Mouse (Mus musculus): ENCODE measurements around the gene Ttc8. TPM values are rescaled to one million over a fixed set of nuclear protein-coding genes. Genes with fewer than 3 reads are reported as not detected.

Ttc8 gene
- 40.0 and 42.7 TPM in 2 replicates for polyA plus RNA-seq (2016; fragmentation: Nextera tagmentation; extraction: Ambion mirVana)

DNA sequence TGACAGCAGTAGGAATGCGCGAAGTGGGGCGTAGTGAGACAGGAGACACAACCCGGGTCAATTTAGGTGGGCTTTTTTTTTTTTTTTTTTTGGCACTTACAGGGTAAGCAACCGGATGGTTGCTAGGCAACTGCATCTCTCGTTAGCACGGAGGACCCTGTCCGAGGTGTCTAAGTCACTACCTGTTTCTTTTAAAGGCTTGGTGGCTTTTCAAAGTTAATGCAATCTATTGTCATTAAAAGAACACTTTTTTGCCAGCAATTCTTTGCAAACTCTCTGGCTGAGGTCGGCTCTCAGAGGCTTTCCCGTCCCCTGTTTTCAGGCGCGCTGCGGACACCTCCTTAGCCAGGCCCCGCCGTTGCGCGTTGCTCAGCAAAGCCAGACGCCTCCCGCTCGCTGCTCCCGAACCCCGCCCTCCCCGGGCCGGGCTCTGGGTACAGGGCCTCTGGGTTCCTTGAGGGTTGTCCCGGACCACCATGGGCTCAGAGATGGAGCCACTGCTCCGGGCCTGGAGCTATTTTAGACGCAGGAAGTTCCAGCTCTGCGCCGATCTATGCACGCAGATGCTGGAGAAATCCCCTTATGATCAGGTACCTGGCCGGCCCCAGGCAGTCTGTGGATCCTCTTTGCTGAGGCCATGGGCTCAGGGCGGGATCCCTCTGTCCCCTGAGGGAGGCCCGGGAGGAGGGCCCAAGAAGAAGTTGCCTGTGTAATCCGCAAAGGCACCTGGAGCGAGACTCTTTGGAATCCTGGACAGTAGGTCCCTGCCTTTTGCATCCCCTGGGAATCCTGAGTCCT, at the start of gene Ttc8:
Ttc8 (plus strand) TSS at position 381 of the 798 bp plus-strand sequence.
- Histone ChIP-seq H3K27ac (peak within 1 kb of the TSS; percentile 91), H3K9me3 (no peaks in the 10 kb centered on the region), H3K4me1 (peaks cover 42% of the 10 kb centered on the region), H3K36me3 (replicated peaks) (no peaks in the 10 kb centered on the region), H3K4me3 (peak within 1 kb of the TSS; percentile 62), H3K27me3 (ENCODE audit: poor library complexity, severe bottlenecking) (no peaks in the 10 kb centered on the region)
- WGBS, result under 1% methylated on average over 35 of the region's 35 CpGs
- peak; percentile 92 for DNase-seq (ENCODE audit: extremely low spot score, low spot score)

- H3K9me3 ChIP-seq, result no peaks in the 10 kb centered on the region
- H3K36me3 ChIP-seq (replicated peaks), result peaks cover 47% of the 10 kb centered on the region
- H3K4me1 ChIP-seq, result no peaks in the 10 kb centered on the region
- 97% methylated on average over 10 of the region's 10 CpGs for WGBS
- H3K27ac ChIP-seq, result no peak overlapping the region
- no peak for DNase-seq (ENCODE audit: extremely low spot score, low spot score)
- H3K4me3 ChIP-seq, result no peak overlapping the region
- no peaks in the 10 kb centered on the region for H3K27me3 ChIP-seq (ENCODE audit: poor library complexity, severe bottlenecking)
These were observed 47.5 kb upstream of the Ttc8 start for GRCm38 (mm10) chr12:98872836-98873235.

DNA sequence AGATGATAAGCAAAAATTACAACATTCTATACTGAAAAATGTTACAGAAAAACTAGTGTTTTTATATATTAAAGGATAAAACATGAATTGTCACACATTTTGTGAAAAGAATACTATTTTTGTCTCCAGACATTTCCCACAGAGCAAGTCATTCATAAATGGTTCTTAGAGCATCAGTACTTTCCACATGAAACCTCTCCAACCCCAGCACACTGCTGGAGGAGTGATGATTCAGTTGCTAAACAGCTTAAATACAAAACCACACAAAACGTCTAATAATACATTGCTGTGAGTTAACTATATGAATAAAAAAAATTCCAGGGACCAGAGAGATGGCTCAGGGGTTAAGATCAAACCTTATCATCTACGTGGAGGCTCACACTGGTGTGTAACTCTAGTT, 45.2 kb upstream of the Ttc8 start:
- no peak for DNase-seq (ENCODE audit: extremely low spot score, low spot score)
- H3K9me3 ChIP-seq, result no peaks in the 10 kb centered on the region
- peaks cover 30% of the 10 kb centered on the region for H3K36me3 ChIP-seq (replicated peaks)
- 77% methylated on average over 2 of the region's 2 CpGs for WGBS
- H3K27ac ChIP-seq, result no peak overlapping the region
- no peaks in the 10 kb centered on the region for H3K27me3 ChIP-seq (ENCODE audit: poor library complexity, severe bottlenecking)
- H3K4me3 ChIP-seq, result no peak overlapping the region
- peaks cover 6% of the 10 kb centered on the region; the same call in 1 of the 2 replicates for H3K4me1 ChIP-seq

DNA sequence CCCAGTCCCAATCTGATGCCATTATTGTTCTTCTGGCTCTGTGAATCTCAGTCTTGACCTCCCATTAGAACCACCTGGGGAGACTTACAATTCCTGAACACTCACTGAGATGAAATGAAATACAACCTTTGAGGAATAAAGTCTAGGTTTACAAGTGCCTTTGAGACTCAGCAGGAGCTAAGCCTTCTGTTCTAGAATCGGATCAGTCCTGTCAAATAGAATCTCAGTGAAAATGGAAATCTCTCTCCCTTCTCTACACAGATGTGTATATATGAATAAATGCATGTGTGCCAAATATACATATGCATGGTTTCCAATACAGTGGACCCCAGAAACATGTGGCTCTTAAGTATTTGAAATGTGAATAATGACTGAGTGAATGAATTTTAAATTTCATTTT, 41.7 kb upstream of the Ttc8 start:
- peaks cover 17% of the 10 kb centered on the region for H3K36me3 ChIP-seq (replicated peaks)
- H3K9me3 ChIP-seq, result no peaks in the 10 kb centered on the region
- H3K27me3 ChIP-seq (ENCODE audit: poor library complexity, severe bottlenecking), result no peaks in the 10 kb centered on the region
- DNase-seq (ENCODE audit: extremely low spot score, low spot score), result no peak
- H3K4me1 ChIP-seq, result peaks cover 6% of the 10 kb centered on the region; the same call in 1 of the 2 replicates
- 45% methylated on average over 1 of the region's 1 CpGs for WGBS
- H3K4me3 ChIP-seq, result no peak overlapping the region
- no peak overlapping the region for H3K27ac ChIP-seq

GRCm38 (mm10) chr12:98881796-98882195, 38.6 kb upstream of the Ttc8 start:
- WGBS, result 88% methylated on average over 5 of the region's 5 CpGs
- no peak for DNase-seq (ENCODE audit: extremely low spot score, low spot score)
- Histone ChIP-seq H3K9me3 (no peaks in the 10 kb centered on the region), H3K27ac (no peak overlapping the region), H3K36me3 (replicated peaks) (peaks cover 15% of the 10 kb centered on the region), H3K4me1 (peaks cover 6% of the 10 kb centered on the region; the same call in 1 of the 2 replicates), H3K27me3 (ENCODE audit: poor library complexity, severe bottlenecking) (no peaks in the 10 kb centered on the region), H3K4me3 (no peak overlapping the region)

GRCm38 (mm10) chr12:98884515-98884914, 35.9 kb upstream of the Ttc8 start:
- Histone ChIP-seq H3K27me3 (ENCODE audit: poor library complexity, severe bottlenecking) (no peaks in the 10 kb centered on the region), H3K27ac (no peak overlapping the region), H3K36me3 (replicated peaks) (peaks cover 14% of the 10 kb centered on the region), H3K4me3 (no peak overlapping the region), H3K9me3 (no peaks in the 10 kb centered on the region), H3K4me1 (no peaks in the 10 kb centered on the region)
- 11% methylated on average over 1 of the region's 1 CpGs for WGBS
- DNase-seq (ENCODE audit: extremely low spot score, low spot score), result no peak

- H3K27me3 ChIP-seq (ENCODE audit: poor library complexity, severe bottlenecking), result peaks cover 9% of the 10 kb centered on the region; the same call in 1 of the 2 replicates
- H3K9me3 ChIP-seq, result no peaks in the 10 kb centered on the region
- DNase-seq (ENCODE audit: extremely low spot score, low spot score), result no peak
- H3K27ac ChIP-seq, result no peak overlapping the region
- H3K4me1 ChIP-seq, result peaks cover 30% of the 10 kb centered on the region
- H3K36me3 ChIP-seq (replicated peaks), result peaks cover 6% of the 10 kb centered on the region
- WGBS, result 64% methylated on average over 1 of the region's 1 CpGs
- no peak overlapping the region for H3K4me3 ChIP-seq
These were observed 23.6 kb upstream of the Ttc8 start for GRCm38 (mm10) chr12:98896761-98897160.

DNA sequence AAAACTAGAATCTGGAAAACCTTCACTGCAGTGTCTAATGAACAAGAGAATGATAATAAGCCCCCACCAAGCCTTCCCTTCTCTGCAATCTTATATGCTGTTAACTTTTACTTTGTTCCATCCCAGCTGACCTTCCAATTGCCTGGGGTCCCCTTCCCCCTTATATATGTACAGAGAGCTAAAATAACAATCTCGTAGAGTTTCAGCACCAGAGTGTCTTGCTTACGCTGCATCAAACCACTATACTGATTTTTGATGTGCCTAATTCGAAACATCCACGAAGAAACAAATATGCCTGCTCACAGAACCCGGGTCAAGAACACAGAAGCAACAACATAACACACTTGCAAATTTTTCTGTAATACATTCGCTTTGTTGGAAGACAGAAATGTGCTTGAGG, 20.7 kb upstream of the Ttc8 start:
- DNase-seq (ENCODE audit: extremely low spot score, low spot score), result no peak
- 62% methylated on average over 6 of the region's 6 CpGs for WGBS
- H3K4me3 ChIP-seq, result peak overlapping the region; percentile 89
- peak overlapping the region; percentile 53; the same call in 1 of the 2 replicates for H3K27ac ChIP-seq
- H3K36me3 ChIP-seq (replicated peaks), result no peaks in the 10 kb centered on the region
- peaks cover 9% of the 10 kb centered on the region; the same call in 1 of the 2 replicates for H3K27me3 ChIP-seq (ENCODE audit: poor library complexity, severe bottlenecking)
- peaks cover 30% of the 10 kb centered on the region for H3K4me1 ChIP-seq
- no peaks in the 10 kb centered on the region for H3K9me3 ChIP-seq

DNA sequence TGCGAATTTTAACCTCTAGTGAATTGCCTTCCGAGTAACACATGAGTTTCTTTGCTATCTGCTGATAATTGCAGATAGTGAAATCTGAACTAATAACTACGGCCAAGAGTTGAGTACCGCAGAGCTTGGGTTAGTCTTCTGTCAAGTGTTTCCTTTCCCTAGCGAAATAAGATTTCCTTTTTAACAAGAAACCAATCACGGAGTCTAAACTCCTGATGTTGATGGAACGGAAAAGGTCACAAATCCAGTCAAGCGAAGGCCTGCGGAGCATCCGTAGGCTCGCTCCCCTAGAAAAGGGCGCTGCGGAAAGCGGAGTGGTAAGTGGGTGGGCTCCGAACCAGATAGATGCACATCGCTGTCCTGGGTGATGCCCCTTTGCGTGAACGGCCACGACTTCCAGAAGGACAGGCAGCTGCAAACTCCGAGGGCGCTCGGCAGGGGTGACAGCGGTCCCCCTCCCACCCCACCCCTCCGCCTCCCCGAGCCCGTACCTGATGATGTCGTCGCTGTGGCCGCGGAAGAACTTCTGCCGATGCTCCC, 20.0 kb upstream of the Ttc8 start:
- H3K27ac ChIP-seq, result peak overlapping the region; percentile 92
- peaks cover 9% of the 10 kb centered on the region; the same call in 1 of the 2 replicates for H3K27me3 ChIP-seq (ENCODE audit: poor library complexity, severe bottlenecking)
- no peaks in the 10 kb centered on the region for H3K36me3 ChIP-seq (replicated peaks)
- H3K9me3 ChIP-seq, result no peaks in the 10 kb centered on the region
- WGBS, result 3% methylated on average over 31 of the region's 31 CpGs
- peak; percentile 46 for DNase-seq (ENCODE audit: extremely low spot score, low spot score)
- peaks cover 30% of the 10 kb centered on the region for H3K4me1 ChIP-seq
- H3K4me3 ChIP-seq, result peak overlapping the region; percentile 89

GRCm38 (mm10) chr12:98900881-98901801, 19.2 kb upstream of the Ttc8 start, which contains the start of gene Eml5:
Gene Eml5, minus strand, starts transcription at chr12:98901484.
- Histone ChIP-seq H3K27ac (peak within 1 kb of the TSS; percentile 92), H3K4me1 (peaks cover 30% of the 10 kb centered on the region), H3K9me3 (no peaks in the 10 kb centered on the region), H3K36me3 (replicated peaks) (no peaks in the 10 kb centered on the region), H3K27me3 (ENCODE audit: poor library complexity, severe bottlenecking) (peaks cover 9% of the 10 kb centered on the region; the same call in 1 of the 2 replicates), H3K4me3 (peak within 1 kb of the TSS; percentile 89)
- DNase-seq (ENCODE audit: extremely low spot score, low spot score), result peak; percentile 87
- under 1% methylated on average over 95 of the region's 101 CpGs for WGBS

- Histone ChIP-seq H3K36me3 (replicated peaks) (no peaks in the 10 kb centered on the region), H3K4me1 (peaks cover 6% of the 10 kb centered on the region; the same call in 1 of the 2 replicates), H3K27ac (no peak overlapping the region), H3K9me3 (no peaks in the 10 kb centered on the region), H3K27me3 (ENCODE audit: poor library complexity, severe bottlenecking) (no peaks in the 10 kb centered on the region), H3K4me3 (no peak overlapping the region)
- DNase-seq (ENCODE audit: extremely low spot score, low spot score), result no peak
- WGBS, result 78% methylated on average over 5 of the region's 5 CpGs
These were observed 14.9 kb upstream of the Ttc8 start for GRCm38 (mm10) chr12:98905466-98905865.

GRCm38 (mm10) chr12:98910096-98910495, 10.3 kb upstream of the Ttc8 start:
- no peak for DNase-seq (ENCODE audit: extremely low spot score, low spot score)
- Histone ChIP-seq H3K27me3 (ENCODE audit: poor library complexity, severe bottlenecking) (no peaks in the 10 kb centered on the region), H3K4me1 (no peaks in the 10 kb centered on the region), H3K9me3 (no peaks in the 10 kb centered on the region), H3K36me3 (replicated peaks) (no peaks in the 10 kb centered on the region), H3K27ac (no peak overlapping the region), H3K4me3 (no peak overlapping the region)
- WGBS, result 80% methylated on average over 9 of the region's 9 CpGs
